ENCODE assay signal across 14 mouse cellular contexts in the genomic region with DNA sequence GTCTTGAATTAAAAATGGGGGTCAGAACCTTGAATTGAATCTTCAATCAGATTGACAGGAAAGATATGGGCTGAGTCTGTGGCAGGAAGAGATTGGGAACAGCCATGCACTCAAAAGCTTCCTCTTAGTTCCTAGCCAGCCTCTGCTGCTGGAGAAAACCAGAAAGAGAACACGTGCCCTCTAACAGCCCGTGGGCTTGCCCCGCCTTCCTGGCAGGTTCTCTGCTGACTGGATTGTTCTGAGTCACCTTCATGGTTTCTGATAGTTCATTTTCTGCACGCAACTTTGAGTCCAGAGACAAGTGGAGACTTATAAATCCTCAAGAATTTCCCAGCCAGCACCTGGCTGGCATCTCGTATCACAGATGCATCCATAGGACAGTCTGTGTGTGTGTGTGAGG.
DNase-seq lines count a peak whose midpoint lies in the region; ATAC-seq lines count a peak whose summit lies in the region.
"Had no signal": no experiment of that assay in that cellular context is flagged by ENCODE, and none has a peak within 500 bp of the region (broad histone marks: within the 10 kb centered on the region; RNA-seq: fewer than 3 reads in every experiment).

No protein-coding gene starts in this region.

- H3K4me1 ChIP-seq in midbrain, embryonic 16.5 days (ENCODE audit: control insufficient read depth, insufficient read depth, low read length), result peaks cover 7% of the 10 kb centered on the region

- H3K27ac ChIP-seq in midbrain, embryonic 16.5 days (ENCODE audit: low read length), result no peak overlapping the region
- H3K27ac ChIP-seq: heart, embryonic 15.5 days had no signal

- no peaks in the 10 kb centered on the region for H3K36me3 ChIP-seq in midbrain, embryonic 16.5 days (ENCODE audit: control insufficient read depth, insufficient read depth, low read length)
- H3K36me3 ChIP-seq: heart, embryonic 15.5 days had no signal

- 86% methylated on average over 5 of the region's 5 CpGs for WGBS in midbrain, embryonic 16.5 days

- ATAC-seq in midbrain, embryonic 16.5 days, result no peak

- no peaks in the 10 kb centered on the region for H3K9me3 ChIP-seq in midbrain, embryonic 16.5 days (replicated peaks; ENCODE audit: control insufficient read depth, low read length, poor library complexity, severe bottlenecking)
- H3K9me3 ChIP-seq: heart, embryonic 15.5 days had no signal

- H3K9ac ChIP-seq in midbrain, embryonic 16.5 days (ENCODE audit: low read depth, low read length), result no peak overlapping the region
- H3K9ac ChIP-seq: heart, embryonic 15.5 days had no signal

- H3K4me3 ChIP-seq in midbrain, embryonic 16.5 days (ENCODE audit: low read depth, low read length), result no peak overlapping the region
- H3K4me3 ChIP-seq: heart, embryonic 15.5 days had no signal

- DNase-seq in adrenal gland, adult 2 months, result peak; percentile 22
- DNase-seq in adrenal gland, adult (ENCODE audit: inconsistent age in 2 of 2, low spot score in 1 of 2), result no peak
- peak; percentile 44 for DNase-seq in thymus, postnatal 4 days
- DNase-seq in thymus, postnatal 25 days, result no peak
- peak; percentile 56 to 79 for DNase-seq in kidney, postnatal 36 days
- no peak for DNase-seq in embryo, embryonic 10.5 days (ENCODE audit: low spot score)
- DNase-seq in spleen, adult 18-20 months, result no peak
- DNase-seq: B cell, adult 2 months; gastrocnemius, postnatal 14 days; layer of hippocampus, adult 9-11 months; right cerebral cortex, postnatal 4 days had no signal

- H3K4me2 ChIP-seq in midbrain, embryonic 16.5 days (ENCODE audit: low read length), result no peak overlapping the region
- H3K4me2 ChIP-seq: heart, embryonic 15.5 days; midbrain, embryonic 11.5 days had no signal

- no peaks in the 10 kb centered on the region for H3K27me3 ChIP-seq in midbrain, embryonic 16.5 days (ENCODE audit: control insufficient read depth, insufficient read depth, low read depth, low read length)

Comparison
In these comparisons a context has a peak if more than half of its experiments do, and no peak if none do; other contexts are left out.
1. DNase-seq: peak in adrenal gland, adult 2 months (single experiment), thymus, postnatal 4 days (single experiment) and kidney, postnatal 36 days (2 of 2); none in adrenal gland, adult (0 of 2), thymus, postnatal 25 days (single experiment), embryo, embryonic 10.5 days (single experiment) and spleen, adult 18-20 months (0 of 2).